ENCODE assay signal across 7 mouse cellular contexts in the genomic region with DNA sequence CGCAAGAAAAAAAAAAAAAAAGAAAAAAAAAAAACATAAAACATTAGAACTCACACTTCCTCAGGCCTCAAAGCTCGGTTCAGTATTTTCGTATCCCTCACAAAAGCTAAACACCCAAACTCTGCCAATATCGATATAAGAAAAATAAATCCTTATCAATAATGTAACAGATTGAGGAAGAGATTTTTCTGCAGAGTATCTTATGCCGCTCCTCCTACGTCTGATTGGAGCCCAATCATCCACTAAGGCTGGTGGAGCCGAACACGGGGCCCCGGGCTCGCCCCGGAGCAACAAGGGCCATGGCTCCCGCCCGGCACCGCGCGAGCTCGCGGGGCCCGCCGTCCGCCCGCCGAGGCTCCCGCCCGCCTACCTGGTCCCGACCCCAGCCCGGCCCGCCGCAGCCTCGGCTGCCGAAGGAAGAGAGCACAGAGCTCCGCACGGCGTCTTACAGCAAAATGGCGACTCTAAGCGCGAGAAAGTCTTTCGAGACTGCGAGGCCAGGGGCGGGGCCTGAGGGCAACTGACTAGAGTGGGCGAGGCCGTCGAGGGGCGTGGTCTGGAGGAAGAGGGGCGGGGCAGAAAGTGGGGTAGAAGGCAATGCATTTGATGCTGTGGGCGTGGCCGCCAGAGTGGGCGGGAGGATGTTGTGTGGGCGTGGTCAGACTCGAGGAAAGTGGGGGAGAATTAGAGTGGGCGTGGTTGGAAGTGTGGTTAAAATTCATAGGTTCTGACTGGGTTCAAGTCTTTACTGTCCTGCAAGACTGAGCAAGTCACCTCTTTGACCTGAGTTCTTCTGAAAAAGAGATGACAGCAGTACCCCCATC. TPM values are rescaled to one million over a fixed set of nuclear protein-coding genes. Genes with fewer than 3 reads are reported as not detected.
DNase-seq lines count a peak whose midpoint lies in the region; ATAC-seq lines count a peak whose summit lies in the region.

A gene (minus strand): TSS at position 505 of the 824 bp plus-strand sequence.

- no peaks in the 10 kb centered on the region for H3K36me3 ChIP-seq in intestine, embryonic 16.5 days (ENCODE audit: control insufficient read depth, insufficient read depth, low read length)
- H3K36me3 ChIP-seq in midbrain, embryonic 11.5 days (ENCODE audit: control insufficient read depth, insufficient read depth, low read length), result no peaks in the 10 kb centered on the region; the same call in 1 of the 2 replicates

- H3K4me3 ChIP-seq in intestine, embryonic 16.5 days (ENCODE audit: low read length), result peak within 1 kb of the TSS; percentile 60
- H3K4me3 ChIP-seq in midbrain, embryonic 11.5 days (ENCODE audit: low read depth, low read length), result peak within 1 kb of the TSS; percentile 63

- peaks cover 5% of the 10 kb centered on the region; the same call in 1 of the 2 replicates for H3K4me1 ChIP-seq in intestine, embryonic 16.5 days (ENCODE audit: control insufficient read depth, insufficient read depth, low read length)
- H3K4me1 ChIP-seq in midbrain, embryonic 11.5 days (ENCODE audit: control insufficient read depth, insufficient read depth, low read length), result peaks cover 7% of the 10 kb centered on the region; the same call in 1 of the 2 replicates

- under 1% methylated on average over 51 of the region's 51 CpGs for WGBS in intestine, embryonic 16.5 days
- under 1% methylated on average over 51 of the region's 51 CpGs for WGBS in midbrain, embryonic 11.5 days

- peak; percentile 96 for ATAC-seq in intestine, embryonic 16.5 days
- peak; percentile 96 for ATAC-seq in midbrain, embryonic 11.5 days (ENCODE audit: low FRiP score)

- peak within 1 kb of the TSS; percentile 63 for H3K4me2 ChIP-seq in intestine, embryonic 16.5 days (ENCODE audit: low read depth, low read length)
- H3K4me2 ChIP-seq in midbrain, embryonic 11.5 days, result peak within 1 kb of the TSS; percentile 64

- intact Hi-C loops in left cerebral cortex, postnatal 36 days (cut with DNase I), result no loop called here

- peak within 1 kb of the TSS; percentile 86 for H3K27ac ChIP-seq in intestine, embryonic 16.5 days (ENCODE audit: low read length)
- H3K27ac ChIP-seq in midbrain, embryonic 11.5 days (ENCODE audit: low read depth, low read length), result peak within 1 kb of the TSS; percentile 79

- peak within 1 kb of the TSS; percentile 78 for H3K9ac ChIP-seq in intestine, embryonic 16.5 days (ENCODE audit: low read depth, low read length)
- H3K9ac ChIP-seq in midbrain, embryonic 11.5 days (ENCODE audit: low read length), result peak within 1 kb of the TSS; percentile 90

- DNase-seq in adrenal gland, adult 8-10 months, result peak; percentile 99
- peak; percentile 100 for DNase-seq in embryo, embryonic 9.5 days (ENCODE audit: extremely low spot score)
- peak; percentile 99 to 100 for DNase-seq in gastrocnemius, postnatal 4 days (ENCODE audit: low spot score in 2 of 2)
- peak; percentile 92 to 95 for DNase-seq in left cerebral cortex, postnatal 36 days (ENCODE audit: low spot score in 2 of 2)
- DNase-seq in midbrain, embryonic 11.5 days (ENCODE audit: low spot score, missing footprints), result peak; percentile 100
- DNase-seq in skeletal muscle tissue, adult 2 months (ENCODE audit: low read depth, low spot score), result peak; percentile 96

- H3K27me3 ChIP-seq in intestine, embryonic 16.5 days (replicated peaks; ENCODE audit: control insufficient read depth, insufficient read depth, low read length), result no peaks in the 10 kb centered on the region
- no peaks in the 10 kb centered on the region for H3K27me3 ChIP-seq in midbrain, embryonic 11.5 days (ENCODE audit: control insufficient read depth, insufficient read depth, low read length)

- H3K9me3 ChIP-seq in intestine, embryonic 16.5 days (ENCODE audit: control insufficient read depth, low read length), result no peaks in the 10 kb centered on the region
- no peaks in the 10 kb centered on the region for H3K9me3 ChIP-seq in midbrain, embryonic 11.5 days (ENCODE audit: control insufficient read depth, low read length)

RNA-seq across cellular contexts. Expression of the gene that starts here (rescaled TPM):
- total RNA-seq in adrenal gland, adult 8-10 months (2022), result 10 to 100 TPM; 30.4 to 39.7 (median 36.2) TPM
- 10 to 100 TPM; 12.2 to 12.9 TPM for total RNA-seq in gastrocnemius, postnatal 4 days (2021)
- 25.0 and 26.3 TPM in 2 replicates for polyA plus RNA-seq in intestine, embryonic 16.5 days (2015; fragmentation: Nextera tagmentation; extraction: Ambion mirVana)
- total RNA-seq in left cerebral cortex, postnatal 36 days (2021), result 10 to 100 TPM; 38.0 to 38.4 TPM
- 51.7 and 55.4 TPM in 2 replicates for polyA plus RNA-seq in midbrain, embryonic 11.5 days (2014; fragmentation: Nextera tagmentation; extraction: Ambion mirVana)

Comparison
In these comparisons a context has a peak if more than half of its experiments do, and no peak if none do; other contexts are left out.
1. Peak in every context shown above with its lines: DNase-seq, ATAC-seq, H3K4me3 ChIP-seq and H3K27ac ChIP-seq.